Mouse (Mus musculus) E14TG2a.4 (cell line): Measurements from ENCODE around the gene Zfp652.

ENCODE experiments used
- CTCF ChIP-seq: conservative IDR thresholded peaks from 2 replicates; pipeline ENCODE4 v1.5.1; 2014; ENCODE audit warnings: low read length
- NANOG ChIP-seq: IDR thresholded peaks from 2 replicates; pipeline ENCODE4 v1.6.1; 2014; ENCODE audit warnings: borderline replicate concordance, low read length, mixed read lengths
- POU5F1 ChIP-seq: IDR thresholded peaks from 2 replicates; pipeline ENCODE4 v1.6.1; 2014; ENCODE audit warnings: low read length, borderline replicate concordance

DNA sequence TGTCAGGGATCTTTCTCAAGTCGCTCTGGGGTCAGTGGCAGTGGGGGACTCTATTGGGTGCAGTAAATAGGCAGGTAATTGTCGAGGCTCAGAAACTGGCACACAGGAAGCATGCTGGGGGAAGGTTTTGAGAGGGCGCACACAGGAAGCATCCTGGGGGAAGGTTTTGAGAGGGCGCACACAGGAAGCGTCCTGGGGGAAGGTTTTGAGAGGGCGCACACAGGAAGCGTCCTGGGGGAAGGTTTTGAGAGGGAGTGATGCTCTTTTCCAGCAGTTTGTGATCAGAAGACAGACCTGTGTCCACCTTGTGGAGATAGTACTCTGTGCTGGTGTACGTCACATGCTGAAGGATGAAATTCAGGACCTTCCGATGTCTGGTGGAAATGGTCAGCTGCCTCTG is 163.3 kb downstream of the Zfp652 start:
- TF ChIP-seq CTCF = no peak
- TF ChIP-seq POU5F1 = no peak; the same call in 1 of the 2 replicates
- TF ChIP-seq NANOG = no peak
